Mouse (Mus musculus): ENCODE data around the gene Ctsw. TPM values are rescaled to one million over a fixed set of nuclear protein-coding genes. Genes with fewer than 3 reads are reported as not detected.
A peak's percentile ranks its signal among the peaks of the same experiment; 100 is the strongest.

The Ctsw gene
- polyA plus RNA-seq, 1 experiment from 2014 or later = 0.42 TPM

DNA sequence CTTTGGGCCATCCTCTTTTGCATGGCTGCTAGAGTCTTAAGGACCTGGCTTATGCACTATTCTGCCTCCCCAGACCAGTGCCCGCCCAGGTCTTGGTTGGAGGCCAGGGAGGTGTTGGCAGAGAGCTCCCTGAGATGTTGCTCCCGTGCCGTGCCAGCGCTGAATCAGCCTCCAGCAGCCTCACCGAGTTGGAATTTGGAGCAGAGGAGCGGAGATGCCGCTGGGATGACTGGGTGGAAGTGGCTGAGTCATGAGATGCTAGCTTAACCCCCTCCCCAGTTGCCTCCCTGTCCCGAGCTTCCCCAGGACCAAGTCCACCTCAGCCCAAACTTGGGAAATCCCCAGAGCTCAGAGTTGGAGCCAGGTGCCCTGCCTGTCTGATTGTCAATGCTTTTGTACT, 38.5 kb downstream of the Ctsw start:
- POLR2A ChIA-PET = interaction anchor here (0.5 to 2.0 kb wide), 5 partner anchors 20 to 62 kb away, joined by 3 to 11 read pairs (median 3); partner anchors contain the start of genes Ccdc85b, Cfl1 and Sart1
- CTCF ChIA-PET = interaction anchor here (0.8 to 7.9 kb wide), 10 partner anchors 11 to 142 kb away, joined by 3 to 65 read pairs (median 4); partner anchors contain the start of genes Ap5b1, Banf1, Ccdc85b and Cfl1
- DNase-seq (ENCODE audit: low read depth, low spot score) (peak; percentile 87), ATAC-seq (peak; percentile 66)
- no peak for TF ChIP-seq CTCF (IDR thresholded peaks at IDR 0.05)
- no peaks in the 10 kb centered on the region for H3K27me3 ChIP-seq
- in situ Hi-C loops (cut with MboI; ENCODE audit: low pct_unique_long_range_greater_than_20kb) = loop anchor here (5.0 kb wide), 1 partner anchor 128 kb away; no protein-coding TSS in a partner anchor

GRCm38 (mm10) chr19:5429219-5429618, 39.1 kb downstream of the Ctsw start:
- TF ChIP-seq CTCF (IDR thresholded peaks at IDR 0.05) = no peak
- POLR2A ChIA-PET = interaction anchor here (0.8 to 2.0 kb wide), 4 partner anchors 28 to 62 kb away, joined by 3 to 11 read pairs (median 4); partner anchors contain the start of genes Ccdc85b and Sart1
- in situ Hi-C loops (cut with MboI; ENCODE audit: low pct_unique_long_range_greater_than_20kb) = loop anchor here (5.0 kb wide), 1 partner anchor 127 kb away; no protein-coding TSS in a partner anchor
- CTCF ChIA-PET = interaction anchor here (0.9 to 7.9 kb wide), 10 partner anchors 18 to 142 kb away, joined by 3 to 65 read pairs (median 4); partner anchors contain the start of genes Ap5b1, Banf1, Ccdc85b and Cfl1
- ATAC-seq = no peak
- DNase-seq (ENCODE audit: low read depth, low spot score) = no peak
- H3K27me3 ChIP-seq = no peaks in the 10 kb centered on the region

GRCm38 (mm10) chr19:5428083-5428482, 40.2 kb downstream of the Ctsw start:
- TF ChIP-seq CTCF (IDR thresholded peaks at IDR 0.05) = no peak
- H3K27me3 ChIP-seq = no peaks in the 10 kb centered on the region
- ATAC-seq = no peak
- in situ Hi-C loops (cut with MboI; ENCODE audit: low pct_unique_long_range_greater_than_20kb) = loop anchor here (5.0 kb wide), 1 partner anchor 126 kb away; no protein-coding TSS in a partner anchor
- CTCF ChIA-PET = interaction anchor here (0.9 to 7.9 kb wide), 5 partner anchors 17 to 90 kb away, joined by 3 to 65 read pairs (median 4); partner anchors contain the start of genes Cfl1 and Mus81
- POLR2A ChIA-PET = interaction anchor here (0.6 to 1.0 kb wide), 2 partner anchors 20 to 401 kb away, joined by 3 to 5 read pairs; partner anchors contain the start of gene Fosl1
- no peak for DNase-seq (ENCODE audit: low read depth, low spot score)

- in situ Hi-C loops (cut with MboI; ENCODE audit: low pct_unique_long_range_greater_than_20kb) = loop anchor here (5.0 kb wide), 1 partner anchor 124 kb away; no protein-coding TSS in a partner anchor
- POLR2A ChIA-PET = interaction anchor here (0.7 to 3.5 kb wide), 6 partner anchors 21 to 139 kb away, joined by 3 to 14 read pairs (median 8); partner anchors contain the start of genes Banf1, Eif1ad, Fosl1 and Mus81
- TF ChIP-seq CTCF (IDR thresholded peaks at IDR 0.05) = no peak
- H3K27me3 ChIP-seq = no peaks in the 10 kb centered on the region
- CTCF ChIA-PET = interaction anchor here (0.9 to 2.8 kb wide), 3 partner anchors 19 to 62 kb away, joined by 4 to 10 read pairs (median 4); partner anchors contain the start of gene Mus81
- ATAC-seq (no peak), DNase-seq (ENCODE audit: low read depth, low spot score) (no peak)
Observed at GRCm38 (mm10) chr19:5426640-5427290, 41.5 kb downstream of the Ctsw start.

DNA sequence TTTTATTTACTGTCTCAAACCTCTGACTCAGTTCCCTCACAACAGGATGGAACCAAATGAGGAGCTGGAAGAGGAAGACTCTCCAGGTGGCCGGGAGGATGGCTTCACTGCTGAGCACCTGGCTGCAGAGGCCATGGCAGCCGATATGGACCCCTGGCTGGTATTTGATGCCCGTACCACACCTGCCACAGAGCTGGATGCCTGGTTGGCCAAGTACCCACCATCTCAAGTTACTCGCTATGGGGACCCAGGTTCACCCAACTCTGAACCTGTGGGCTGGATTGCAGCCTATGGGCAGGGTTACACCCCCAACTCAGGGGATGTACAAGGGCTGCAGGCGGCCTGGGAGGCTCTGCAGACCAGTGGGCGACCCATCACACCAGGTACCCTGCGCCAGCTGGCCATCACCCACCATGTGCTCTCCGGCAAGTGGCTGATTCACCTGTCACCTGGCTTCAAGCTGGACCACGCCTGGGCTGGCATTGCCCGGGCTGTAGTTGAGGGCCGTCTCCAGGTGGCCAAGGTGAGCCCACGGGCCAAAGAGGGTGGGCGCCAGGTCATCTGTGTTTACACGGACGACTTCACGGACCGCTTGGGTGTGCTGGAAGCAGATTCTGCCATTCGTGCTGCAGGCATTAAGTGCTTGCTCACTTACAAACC, 42.3 kb downstream of the Ctsw start:
- in situ Hi-C loops (cut with MboI; ENCODE audit: low pct_unique_long_range_greater_than_20kb) = loop anchor here (5.0 kb wide), 1 partner anchor 124 kb away; no protein-coding TSS in a partner anchor
- ATAC-seq (no peak), DNase-seq (ENCODE audit: low read depth, low spot score) (no peak)
- no peak for TF ChIP-seq CTCF (IDR thresholded peaks at IDR 0.05)
- H3K27me3 ChIP-seq = no peaks in the 10 kb centered on the region
- ChIA-PET CTCF (interaction anchor here (0.8 to 2.8 kb wide), 2 partner anchors 37 to 62 kb away, joined by 4 to 10 read pairs; partner anchors contain the start of gene Mus81), POLR2A (interaction anchor here (0.9 to 3.5 kb wide), 6 partner anchors 17 to 62 kb away, joined by 3 to 14 read pairs (median 6); partner anchors contain the start of genes Banf1, Eif1ad, Fosl1 and Mus81)

DNA sequence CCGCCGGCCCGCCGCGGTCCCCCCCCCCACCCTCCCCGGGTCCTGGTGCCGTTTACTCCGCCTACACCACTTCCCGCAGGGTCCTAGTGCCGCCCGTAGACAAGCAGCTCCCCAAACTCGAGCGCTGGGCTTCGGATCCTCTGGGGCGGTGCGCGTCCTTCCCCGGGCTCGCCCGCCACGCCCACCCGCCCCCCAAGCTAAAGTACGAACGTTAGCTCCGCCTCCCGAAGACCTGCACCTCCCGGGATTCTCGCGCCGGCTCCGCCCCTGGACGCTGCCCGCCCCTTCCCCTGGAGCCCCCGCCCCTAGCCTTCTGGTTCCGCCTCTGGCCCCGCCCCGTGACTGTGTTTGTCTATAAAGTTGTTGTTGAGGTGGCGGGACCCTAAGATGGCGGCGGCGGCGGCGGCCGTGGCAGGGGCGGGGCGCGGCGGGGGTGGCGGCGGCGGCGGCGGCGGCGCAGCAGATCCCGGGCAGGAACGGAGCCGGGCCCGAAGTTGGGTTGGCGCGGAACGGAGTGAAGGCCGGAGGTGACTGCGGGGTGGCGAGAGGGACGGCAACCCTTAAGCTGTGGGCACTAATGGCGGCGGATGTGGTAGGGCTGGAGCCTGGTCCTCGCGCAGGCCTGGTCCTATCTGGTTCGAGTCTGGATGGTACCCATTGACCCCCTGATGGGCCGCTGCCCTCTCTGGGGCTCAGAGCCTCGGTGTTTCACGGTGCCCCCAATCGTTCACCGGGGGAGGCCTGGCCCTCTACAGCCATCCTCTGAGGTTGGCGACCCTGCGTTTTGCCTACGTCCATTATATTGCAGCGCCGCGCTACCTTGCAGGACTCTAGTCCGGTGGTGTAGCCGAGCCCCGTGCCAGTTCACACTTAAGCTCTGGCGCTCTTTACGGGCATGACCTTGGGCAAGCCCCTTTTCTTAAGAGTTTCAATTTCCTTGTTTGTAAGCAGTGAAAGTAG, 43.2 kb downstream of the Ctsw start, which contains the start of the genes Drap1 and AI837181:
Gene Drap1 (minus strand): TSS at position 198 of the 960 bp plus-strand sequence.
Gene AI837181 (plus strand): TSS at position 363 of the 960 bp plus-strand sequence.
- DNase-seq (ENCODE audit: low read depth, low spot score) (peak; percentile 88), ATAC-seq (peak; percentile 54)
- no peak for TF ChIP-seq CTCF (IDR thresholded peaks at IDR 0.05)
- H3K27me3 ChIP-seq = no peaks in the 10 kb centered on the region
- in situ Hi-C loops (cut with MboI; ENCODE audit: low pct_unique_long_range_greater_than_20kb) = loop anchor here (5.0 kb wide), 1 partner anchor 123 kb away; no protein-coding TSS in a partner anchor
- CTCF ChIA-PET = interaction anchor here (0.8 to 2.8 kb wide), 4 partner anchors 34 to 63 kb away, joined by 3 to 10 read pairs (median 4); partner anchors contain the start of genes Fibp and Mus81
- POLR2A ChIA-PET = interaction anchor here (0.6 to 3.5 kb wide), 10 partner anchors 13 to 63 kb away, joined by 3 to 14 read pairs (median 4); partner anchors contain the start of genes Banf1, Eif1ad, Fosl1 and Mus81

GRCm38 (mm10) chr19:5424092-5424781, 44.1 kb downstream of the Ctsw start:
- DNase-seq (ENCODE audit: low read depth, low spot score) (no peak), ATAC-seq (peak; percentile 44)
- in situ Hi-C loops (cut with MboI; ENCODE audit: low pct_unique_long_range_greater_than_20kb) = no loop called here
- CTCF ChIA-PET = interaction anchor here (1.0 to 2.8 kb wide), 3 partner anchors 33 to 64 kb away, joined by 3 to 10 read pairs (median 3); partner anchors contain the start of genes Fibp and Mus81
- no peaks in the 10 kb centered on the region for H3K27me3 ChIP-seq
- TF ChIP-seq CTCF (IDR thresholded peaks at IDR 0.05) = no peak
- POLR2A ChIA-PET = interaction anchor here (0.8 to 3.5 kb wide), 6 partner anchors 12 to 58 kb away, joined by 3 to 14 read pairs (median 4); partner anchors contain the start of genes Banf1, Eif1ad and Sart1

- no peaks in the 10 kb centered on the region for H3K27me3 ChIP-seq
- DNase-seq (ENCODE audit: low read depth, low spot score) = no peak
- CTCF ChIA-PET = no interaction called here
- TF ChIP-seq CTCF (IDR thresholded peaks at IDR 0.05) = no peak
- in situ Hi-C loops (cut with MboI; ENCODE audit: low pct_unique_long_range_greater_than_20kb) = no loop called here
- POLR2A ChIA-PET = interaction anchor here (0.8 to 3.5 kb wide), 4 partner anchors 14 to 35 kb away, joined by 3 to 14 read pairs (median 4); partner anchors contain the start of gene Sart1
- ATAC-seq = no peak
Observed at GRCm38 (mm10) chr19:5423561-5423960, 44.7 kb downstream of the Ctsw start.
